Mouse (Mus musculus) embryonic fibroblast, embryonic 13.5 days (primary cell): Measurements from ENCODE around the gene Hlf.

Experiments used
- CTCF ChIP-seq: IDR thresholded peaks from 2 replicates; pipeline ENCODE4 v1.5.1; 2011; ENCODE audit warnings: mild to moderate bottlenecking, control low read depth, low read length, moderate library complexity, borderline replicate concordance; ENCODE audit not compliant: insufficient read depth
- POLR2A ChIP-seq: IDR thresholded peaks from 2 replicates; pipeline ENCODE4 v1.6.1; 2011; ENCODE audit warnings: low read depth, mild to moderate bottlenecking, control low read depth, low read length, moderate library complexity

- TF ChIP-seq POLR2A (no peak), CTCF (no peak)
Measured at GRCm38 (mm10) chr11:90320922-90321321, 69.8 kb downstream of the Hlf start.
